Mouse (Mus musculus) liver, embryonic 15.5 days (tissue): ENCODE results near the gene Mns1. TPM values are rescaled to one million over a fixed set of nuclear protein-coding genes. Genes with fewer than 3 reads are reported as not detected.
"Not testable (repeated sequence)": the region's sequence is repeated elsewhere in the genome, so short reads cannot be mapped to it uniquely, and the experiment has no call there.

ENCODE experiments used
- ATAC-seq: fragments of 200-750 bp; cut with Nextera tagmentation; 2 replicates; pipeline ENCODE4 v1.8.0; 2017; ENCODE audit warnings: moderate number of reproducible peaks, mild to moderate bottlenecking, moderate library complexity; ENCODE audit not compliant: insufficient read depth
- H3K27ac ChIP-seq: fragments of 300-500 bp; sonication (generic); replicated peaks from 2 replicates; pipeline ENCODE4 v1.5.1; 2015; ENCODE audit warnings: mild to moderate bottlenecking, inconsistent platforms
- H3K27me3 ChIP-seq: fragments of 300-500 bp; sonication (generic); 2 replicates; pipeline ENCODE4 v1.6.1; 2015; ENCODE audit warnings: mild to moderate bottlenecking, inconsistent platforms
- H3K36me3 ChIP-seq: fragments of 300-500 bp; sonication (generic); replicated peaks from 2 replicates; pipeline ENCODE4 v1.6.1; 2015; ENCODE audit warnings: moderate library complexity, mild to moderate bottlenecking, inconsistent platforms
- H3K4me1 ChIP-seq: fragments of 300-500 bp; sonication (generic); replicated peaks from 2 replicates; pipeline ENCODE4 v1.6.1; 2015; ENCODE audit warnings: inconsistent platforms
- H3K4me2 ChIP-seq: fragments of 300-500 bp; sonication (generic); 2 replicates; pipeline ENCODE4 v1.6.1; 2015; ENCODE audit warnings: moderate library complexity, mild to moderate bottlenecking, inconsistent platforms
- H3K4me3 ChIP-seq: fragments of 300-500 bp; sonication (generic); replicated peaks from 2 replicates; pipeline ENCODE4 v1.5.1; 2015; ENCODE audit warnings: mild to moderate bottlenecking, inconsistent platforms
- H3K9ac ChIP-seq: fragments of 300-500 bp; sonication (generic); 2 replicates; pipeline ENCODE4 v1.6.1; 2015; ENCODE audit warnings: moderate library complexity, mild to moderate bottlenecking, inconsistent platforms
- H3K9me3 ChIP-seq: fragments of 300-500 bp; sonication (generic); replicated peaks from 2 replicates; pipeline ENCODE4 v1.6.1; 2016; ENCODE audit warnings: inconsistent platforms
- WGBS: fragments of 180-500 bp; shearing (Covaris S2); methylation state at CpG from one replicate; pipeline ENCODE4 v1.1.7; 2015; ENCODE audit warnings: mixed read lengths; ENCODE audit not compliant: insufficient replicate concordance; 5-methylcytosine and 5-hydroxymethylcytosine counted together
- polyA plus RNA-seq: library from polyadenylated mRNA; unstranded; fragments of >200 nt; fragmentation: Nextera tagmentation; extraction: Ambion mirVana; gene quantifications from 2 replicates; pipeline ENCODE4 v1.2.1, GENCODE M21; 2015

Mns1 gene
- polyA plus RNA-seq, 1 experiment from 2014 or later = 85.1 TPM

DNA sequence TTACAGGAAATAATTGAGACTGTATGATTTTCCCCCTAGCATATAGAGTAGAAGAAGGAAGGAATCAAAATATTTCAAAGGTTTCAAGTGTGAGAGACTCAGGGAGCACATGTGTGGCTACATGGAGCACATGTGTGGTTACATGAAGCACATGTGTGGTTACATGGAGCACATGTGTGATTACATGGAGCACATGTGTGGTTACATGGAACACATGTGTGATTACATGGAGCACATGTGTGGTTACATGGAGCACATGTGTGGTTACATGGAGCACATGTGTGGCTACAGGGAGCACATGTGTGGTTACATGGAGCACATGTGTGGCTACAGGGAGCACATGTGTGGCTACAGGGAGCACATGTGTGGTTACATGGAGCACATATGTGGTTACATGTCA, 16.5 kb downstream of the Mns1 start:
- H3K9ac ChIP-seq, ATAC-seq, H3K9me3 ChIP-seq, H3K27ac ChIP-seq, H3K4me2 ChIP-seq, H3K27me3 ChIP-seq, H3K4me3 ChIP-seq: not testable (repeated sequence)
- peaks cover 17% of the 10 kb centered on the region for H3K4me1 ChIP-seq
- H3K36me3 ChIP-seq = peaks cover 98% of the 10 kb centered on the region

GRCm38 (mm10) chr9:72456374-72456773, 18.6 kb downstream of the Mns1 start:
- H3K27me3 ChIP-seq = no peaks in the 10 kb centered on the region
- peaks cover 96% of the 10 kb centered on the region for H3K36me3 ChIP-seq
- no peaks in the 10 kb centered on the region for H3K9me3 ChIP-seq
- WGBS = 19% methylated on average over 1 of the region's 1 CpGs
- peaks cover 3% of the 10 kb centered on the region; the same call in 1 of the 2 replicates for H3K4me1 ChIP-seq
- no peak overlapping the region for H3K4me3 ChIP-seq
- no peak for ATAC-seq
- H3K9ac ChIP-seq = no peak overlapping the region
- H3K4me2 ChIP-seq = no peak overlapping the region
- no peak overlapping the region for H3K27ac ChIP-seq

- Histone ChIP-seq H3K4me1 (peaks cover 3% of the 10 kb centered on the region; the same call in 1 of the 2 replicates), H3K27me3 (no peaks in the 10 kb centered on the region), H3K36me3 (peaks cover 92% of the 10 kb centered on the region), H3K9me3 (no peaks in the 10 kb centered on the region), H3K4me3 (no peak overlapping the region), H3K27ac (no peak overlapping the region), H3K4me2 (no peak overlapping the region), H3K9ac (no peak overlapping the region)
- WGBS = 21% methylated on average over 5 of the region's 5 CpGs
- ATAC-seq = peak; percentile 60
Measured at GRCm38 (mm10) chr9:72458233-72458632, 20.4 kb downstream of the Mns1 start.

GRCm38 (mm10) chr9:72459703-72460102, 21.9 kb downstream of the Mns1 start:
- Histone ChIP-seq H3K4me1 (peaks cover 3% of the 10 kb centered on the region; the same call in 1 of the 2 replicates), H3K36me3 (peaks cover 83% of the 10 kb centered on the region), H3K4me2 (no peak overlapping the region), H3K9ac (no peak overlapping the region), H3K9me3 (no peaks in the 10 kb centered on the region), H3K27ac (no peak overlapping the region), H3K4me3 (no peak overlapping the region), H3K27me3 (no peaks in the 10 kb centered on the region)
- WGBS = 92% methylated on average over 3 of the region's 3 CpGs
- ATAC-seq = no peak

DNA sequence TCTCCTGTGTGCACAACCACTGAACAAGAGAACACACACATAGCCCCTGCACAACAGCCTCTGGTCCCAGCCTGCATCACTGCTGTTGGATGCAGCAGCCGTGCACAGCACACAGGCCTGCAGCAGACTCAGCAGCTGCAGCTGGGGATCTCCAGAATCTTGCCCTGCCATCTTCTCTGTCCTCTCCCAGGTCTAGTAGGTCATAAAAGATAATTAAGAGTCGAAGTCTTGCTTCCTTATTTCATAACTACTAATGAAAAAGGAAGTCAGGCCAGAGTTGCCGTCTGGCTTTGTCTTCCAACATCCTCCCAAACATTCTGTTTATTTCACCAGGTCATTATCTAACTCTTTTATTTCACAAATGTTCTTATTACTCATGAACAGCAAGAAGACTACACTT, 23.0 kb downstream of the Mns1 start:
- H3K27me3 ChIP-seq = no peaks in the 10 kb centered on the region
- H3K9ac ChIP-seq = no peak overlapping the region
- WGBS = 36% methylated on average over 3 of the region's 3 CpGs
- ATAC-seq = no peak
- peaks cover 73% of the 10 kb centered on the region for H3K36me3 ChIP-seq
- no peak overlapping the region for H3K4me2 ChIP-seq
- H3K4me1 ChIP-seq = peaks cover 6% of the 10 kb centered on the region
- no peaks in the 10 kb centered on the region for H3K9me3 ChIP-seq
- no peak overlapping the region for H3K4me3 ChIP-seq
- H3K27ac ChIP-seq = no peak overlapping the region

DNA sequence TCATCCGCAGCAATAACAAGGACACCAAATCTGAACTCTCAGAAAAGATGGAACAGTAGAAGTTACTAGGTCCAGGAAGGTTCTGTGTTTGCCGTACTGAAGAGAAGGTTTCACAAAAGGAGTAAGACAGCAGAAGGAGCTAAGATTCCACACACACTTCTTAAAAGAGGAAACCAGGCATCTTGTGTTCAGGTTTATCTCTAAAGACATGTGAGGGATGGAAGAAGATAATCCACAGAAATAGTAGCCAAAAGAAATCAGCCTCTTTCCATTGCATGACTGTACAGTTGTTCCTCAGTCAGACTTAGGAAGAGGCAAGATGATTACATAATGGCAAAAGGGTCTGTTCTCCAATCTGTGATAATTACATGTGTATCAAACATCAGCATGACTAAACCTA, 24.6 kb downstream of the Mns1 start:
- 68% methylated on average over 2 of the region's 2 CpGs for WGBS

GRCm38 (mm10) chr9:72464806-72465205, 27.0 kb downstream of the Mns1 start:
- peaks cover 32% of the 10 kb centered on the region for H3K36me3 ChIP-seq
- H3K27ac ChIP-seq = no peak overlapping the region
- WGBS = 69% methylated on average over 1 of the region's 1 CpGs
- H3K9me3 ChIP-seq = no peaks in the 10 kb centered on the region
- no peak overlapping the region for H3K9ac ChIP-seq
- no peaks in the 10 kb centered on the region for H3K27me3 ChIP-seq
- ATAC-seq = no peak
- peaks cover 14% of the 10 kb centered on the region for H3K4me1 ChIP-seq
- H3K4me2 ChIP-seq = no peak overlapping the region
- H3K4me3 ChIP-seq = no peak overlapping the region

More for the DNA sequence above, 24.6 kb downstream of the Mns1 start:
- H3K4me3 ChIP-seq = no peak overlapping the region
- no peak overlapping the region for H3K4me2 ChIP-seq
- H3K27me3 ChIP-seq = no peaks in the 10 kb centered on the region
- H3K27ac ChIP-seq = no peak overlapping the region
- ATAC-seq = no peak
- no peak overlapping the region for H3K9ac ChIP-seq
- peaks cover 9% of the 10 kb centered on the region for H3K4me1 ChIP-seq
- H3K9me3 ChIP-seq = no peaks in the 10 kb centered on the region
- peaks cover 56% of the 10 kb centered on the region for H3K36me3 ChIP-seq

DNA sequence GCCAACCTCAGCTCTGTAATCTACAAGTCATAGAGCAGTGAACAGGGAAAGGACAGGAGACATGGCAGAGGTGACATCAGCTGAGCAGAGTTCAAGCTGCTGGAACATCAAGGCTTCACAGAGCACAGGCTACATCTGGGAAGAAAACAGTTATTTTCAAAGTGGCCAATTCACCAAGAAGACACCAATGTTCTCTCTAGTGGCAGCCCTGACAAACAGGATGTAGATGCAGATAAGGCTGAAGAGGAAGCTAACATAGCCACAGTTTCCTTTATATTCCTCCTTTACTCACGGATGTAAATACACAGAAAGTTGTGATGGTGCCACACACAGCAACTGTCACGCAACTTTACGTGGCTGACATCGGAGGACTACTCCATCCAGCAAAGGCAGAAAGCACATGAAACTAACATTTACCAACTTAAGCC, 28.0 kb downstream of the Mns1 start:
- no peak for ATAC-seq
- no peaks in the 10 kb centered on the region for H3K9me3 ChIP-seq
- no peak overlapping the region; the same call in 1 of the 2 replicates for H3K27ac ChIP-seq
- H3K4me3 ChIP-seq = no peak overlapping the region
- WGBS = 21% methylated on average over 4 of the region's 4 CpGs
- H3K4me2 ChIP-seq = no peak overlapping the region
- peaks cover 23% of the 10 kb centered on the region for H3K36me3 ChIP-seq
- no peak overlapping the region for H3K9ac ChIP-seq
- H3K4me1 ChIP-seq = peaks cover 12% of the 10 kb centered on the region
- H3K27me3 ChIP-seq = no peaks in the 10 kb centered on the region

- WGBS = 40% methylated on average over 11 of the region's 11 CpGs
- ATAC-seq = no peak
- Histone ChIP-seq H3K4me2 (peak overlapping the region; percentile 24; the same call in 1 of the 2 replicates), H3K4me1 (peaks cover 12% of the 10 kb centered on the region; the same call in 1 of the 2 replicates), H3K36me3 (peaks cover 12% of the 10 kb centered on the region), H3K27ac (no peak overlapping the region), H3K9ac (no peak overlapping the region), H3K4me3 (no peak overlapping the region), H3K9me3 (no peaks in the 10 kb centered on the region), H3K27me3 (no peaks in the 10 kb centered on the region)
Measured at GRCm38 (mm10) chr9:72467551-72468407, 30.0 kb downstream of the Mns1 start.

DNA sequence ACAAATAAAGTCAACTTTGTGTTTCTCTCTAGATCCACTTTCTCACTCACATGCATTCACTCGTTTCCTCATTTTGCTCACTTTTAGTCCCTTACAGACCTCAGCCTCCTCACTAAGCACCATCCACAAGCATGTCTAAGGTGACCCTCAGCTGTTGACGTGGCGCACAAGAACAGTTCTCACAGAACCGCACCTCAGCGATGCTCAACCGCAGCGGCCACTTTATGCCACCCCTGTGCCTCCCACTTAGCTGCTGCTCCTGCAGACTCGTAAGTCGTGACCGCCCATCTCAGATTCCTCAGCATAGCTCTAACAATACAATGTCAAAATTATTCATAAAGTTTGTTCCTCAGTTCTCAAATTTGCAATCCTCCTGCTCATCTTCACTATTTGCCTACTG, 30.8 kb downstream of the Mns1 start:
- H3K4me1 ChIP-seq = peaks cover 12% of the 10 kb centered on the region; the same call in 1 of the 2 replicates
- no peak overlapping the region for H3K27ac ChIP-seq
- H3K36me3 ChIP-seq = peaks cover 8% of the 10 kb centered on the region; the same call in 1 of the 2 replicates
- no peak for ATAC-seq
- H3K9me3 ChIP-seq = no peaks in the 10 kb centered on the region
- H3K4me2 ChIP-seq = no peak overlapping the region
- no peak overlapping the region for H3K4me3 ChIP-seq
- H3K27me3 ChIP-seq = no peaks in the 10 kb centered on the region
- H3K9ac ChIP-seq = no peak overlapping the region
- WGBS = 83% methylated on average over 10 of the region's 10 CpGs

GRCm38 (mm10) chr9:72469851-72470250, 32.0 kb downstream of the Mns1 start:
- no peak overlapping the region for H3K4me3 ChIP-seq
- no peak for ATAC-seq
- peaks cover 4% of the 10 kb centered on the region; the same call in 1 of the 2 replicates for H3K36me3 ChIP-seq
- H3K4me2 ChIP-seq = no peak overlapping the region
- no peak overlapping the region for H3K27ac ChIP-seq
- H3K9me3 ChIP-seq = no peaks in the 10 kb centered on the region
- no peaks in the 10 kb centered on the region for H3K27me3 ChIP-seq
- H3K9ac ChIP-seq = no peak overlapping the region
- 61% methylated on average over 1 of the region's 1 CpGs for WGBS
- H3K4me1 ChIP-seq = peaks cover 12% of the 10 kb centered on the region; the same call in 1 of the 2 replicates
